In the genomic region with DNA sequence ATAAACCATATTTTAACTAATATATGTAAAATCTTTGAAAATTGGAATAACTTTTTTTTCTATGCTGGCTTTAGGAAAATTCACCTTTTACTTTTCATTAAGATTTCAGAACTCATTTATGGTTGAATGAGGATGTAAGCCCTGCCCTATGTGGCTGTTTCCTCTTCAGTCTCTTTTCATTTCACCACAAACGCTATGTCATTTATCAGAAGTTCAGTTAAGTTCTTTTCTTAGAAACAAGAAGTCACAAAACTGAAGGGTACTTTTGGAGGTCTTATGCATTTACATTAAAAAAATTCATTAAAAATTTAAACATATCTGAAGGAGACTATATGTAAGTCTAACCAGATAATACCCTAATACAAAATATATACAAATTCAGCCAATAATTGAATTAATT, we compare ENCODE assay signal across 1 mouse cellular context.
TF ChIP-seq lines count a peak whose summit lies in the region.

No protein-coding gene starts in this region.

TF ChIP-seq in CH12.LX, 34 proteins besides CTCF, POLR2A, EP300 and RAD21 (continued from another document):
- TF ChIP-seq MEF2A (IDR thresholded peaks at IDR 0.05; ENCODE audit: borderline replicate concordance, low read depth, low read length): peak; percentile 51; the same call in 1 of the 2 replicates
TF ChIP-seq in CH12.LX: peak in this region for 5.
